Mouse (Mus musculus): ENCODE results near the gene Pawr.

The Pawr gene

DNA sequence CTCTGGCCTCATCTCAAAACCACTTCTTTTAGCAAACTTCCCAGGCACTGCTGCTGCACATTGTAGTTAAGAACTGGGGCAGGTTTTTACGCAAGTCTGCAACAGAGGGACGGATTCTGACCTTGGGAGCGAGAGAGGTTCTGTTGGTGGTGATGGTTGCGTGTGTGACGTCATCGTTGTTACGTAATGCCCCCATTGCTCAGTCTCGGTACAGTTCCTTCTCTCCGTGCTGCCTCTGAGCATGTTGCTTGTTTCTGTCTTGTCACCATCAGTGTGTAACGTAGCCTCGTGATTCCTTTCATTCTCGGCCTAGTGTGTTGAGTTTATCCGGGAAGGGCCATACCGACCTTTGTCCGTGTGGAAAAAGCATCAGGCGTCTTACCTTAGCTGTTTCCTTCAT is 28.1 kb downstream of the Pawr start:
- DNase-seq = no peak

DNA sequence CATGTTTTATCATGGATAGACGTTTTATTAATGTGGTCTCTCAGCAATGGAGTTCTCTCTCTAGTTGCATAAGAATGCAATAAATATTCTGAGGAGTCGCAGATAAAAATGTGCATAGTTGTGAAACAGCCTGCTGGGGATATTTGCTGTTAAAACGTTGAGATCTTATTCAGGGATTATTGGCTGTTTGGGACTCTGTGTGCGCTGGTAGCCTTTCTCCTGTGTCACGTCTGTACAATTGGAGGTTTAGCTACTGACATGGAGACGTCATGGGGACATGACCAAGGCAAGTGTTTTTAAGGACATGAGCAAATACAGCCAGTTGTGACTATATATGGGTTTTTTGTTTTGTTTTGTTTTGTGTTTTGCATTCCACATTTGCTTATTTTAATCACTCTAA is 28.9 kb downstream of the Pawr start:
- no peak for DNase-seq

DNA sequence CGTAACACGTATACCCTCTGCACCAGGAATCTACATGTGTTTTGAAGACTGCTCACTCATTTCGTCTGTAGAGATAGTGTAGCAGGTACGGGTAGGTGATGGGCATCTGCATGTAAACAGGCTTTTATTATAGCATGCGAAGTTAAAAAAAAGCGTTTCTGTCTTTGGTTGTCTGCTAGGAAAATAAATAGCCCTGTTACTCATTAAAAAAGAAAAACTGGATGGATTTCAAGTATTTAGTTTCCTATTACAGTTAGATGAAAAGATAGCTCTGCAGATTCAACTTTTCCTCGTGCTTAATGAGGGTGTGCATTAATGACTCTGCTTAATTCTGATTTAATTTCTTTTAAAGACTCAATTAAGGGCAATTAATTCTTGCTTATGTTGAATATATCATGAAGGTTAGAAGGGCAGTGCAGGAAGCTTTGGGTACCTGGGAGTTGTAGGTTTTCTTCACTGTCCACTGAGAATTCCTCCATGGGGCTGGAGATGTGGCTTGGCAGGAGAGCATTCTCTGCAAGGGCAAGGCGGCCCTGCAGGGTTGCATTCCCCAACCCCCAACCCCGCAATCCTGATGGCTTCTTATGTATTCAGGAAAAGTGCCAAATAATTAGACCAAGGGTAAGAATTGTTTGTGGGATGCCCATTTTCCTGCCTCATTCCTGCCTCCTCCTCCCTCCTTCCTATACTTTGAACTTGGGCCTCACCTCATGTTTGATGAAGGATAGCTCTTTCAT is 29.7 kb downstream of the Pawr start:
- no peak for DNase-seq

DNA sequence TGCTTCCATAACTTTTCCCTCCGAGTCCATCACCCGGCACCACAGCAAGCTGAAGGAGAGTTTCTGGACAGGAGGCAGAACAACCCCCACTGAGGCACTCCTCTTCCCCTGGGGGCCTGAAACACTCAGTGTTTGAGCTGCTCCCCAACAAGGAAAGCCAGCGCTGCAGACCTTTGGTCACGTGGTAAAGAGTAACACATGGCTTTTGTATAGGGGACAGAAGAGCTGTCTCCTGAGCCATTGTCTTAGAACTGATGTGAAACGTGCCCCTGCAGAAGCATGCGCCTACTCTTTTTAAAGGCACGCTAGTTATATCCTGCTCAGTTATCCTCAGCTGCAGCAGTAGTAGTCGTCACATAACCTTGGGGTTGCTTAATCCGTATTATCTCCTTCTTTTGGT is 32.0 kb downstream of the Pawr start:
- no peak for DNase-seq

DNA sequence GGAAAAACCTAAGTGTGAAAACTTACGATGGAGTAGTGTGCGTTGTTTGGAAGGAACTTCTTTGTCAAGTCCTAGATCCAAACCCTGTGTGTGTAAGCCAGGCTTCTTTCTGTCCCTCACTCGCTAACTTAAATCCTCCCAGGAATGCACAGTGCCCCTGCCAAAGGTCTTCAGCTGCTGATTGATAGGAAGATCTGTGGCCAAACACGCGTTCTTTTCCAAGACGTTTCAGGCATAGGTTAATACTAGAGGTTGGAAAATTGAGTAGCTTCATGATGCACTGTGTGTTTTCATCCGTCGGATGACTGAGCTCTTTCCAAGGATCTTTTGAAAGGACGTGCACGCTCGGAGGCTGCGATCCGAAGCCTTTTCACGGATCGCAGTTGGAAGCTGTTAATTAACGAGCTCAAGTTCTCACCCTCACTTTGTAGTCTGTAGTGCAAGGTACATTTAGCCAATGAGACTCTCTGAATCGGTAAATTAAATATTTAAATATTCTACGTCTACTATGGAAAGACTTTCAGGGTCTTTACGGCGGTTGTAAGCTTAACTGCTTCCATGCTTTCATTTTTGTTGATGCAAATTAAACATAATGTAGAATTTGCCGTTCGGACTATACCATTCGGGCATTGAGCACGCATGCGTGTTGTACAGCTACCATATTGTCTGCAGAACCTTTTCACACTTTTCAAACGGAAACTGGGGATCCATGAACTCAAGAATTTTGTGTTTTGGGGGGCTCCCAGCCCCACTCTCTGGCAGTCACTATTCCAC is 33.2 kb downstream of the Pawr start:
- DNase-seq = no peak

DNA sequence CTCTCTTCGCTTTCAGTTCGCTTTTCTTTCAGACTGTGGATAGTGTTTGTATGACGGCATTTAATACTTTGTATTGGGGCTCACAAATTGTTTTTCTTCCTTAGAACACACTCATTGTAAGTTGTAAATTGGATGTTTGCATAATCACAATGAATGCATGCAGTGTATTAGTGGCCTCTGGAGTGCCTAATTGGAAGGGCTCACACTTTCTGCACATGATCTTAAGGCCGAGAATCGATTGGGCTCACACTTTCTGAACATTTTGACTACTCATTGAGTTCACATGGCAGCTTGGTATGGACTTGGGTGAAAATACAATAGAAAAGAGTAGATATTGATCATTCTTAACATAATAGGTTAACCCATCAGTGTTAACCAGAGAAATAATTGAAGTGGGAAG is 34.3 kb downstream of the Pawr start:
- no peak for DNase-seq

DNA sequence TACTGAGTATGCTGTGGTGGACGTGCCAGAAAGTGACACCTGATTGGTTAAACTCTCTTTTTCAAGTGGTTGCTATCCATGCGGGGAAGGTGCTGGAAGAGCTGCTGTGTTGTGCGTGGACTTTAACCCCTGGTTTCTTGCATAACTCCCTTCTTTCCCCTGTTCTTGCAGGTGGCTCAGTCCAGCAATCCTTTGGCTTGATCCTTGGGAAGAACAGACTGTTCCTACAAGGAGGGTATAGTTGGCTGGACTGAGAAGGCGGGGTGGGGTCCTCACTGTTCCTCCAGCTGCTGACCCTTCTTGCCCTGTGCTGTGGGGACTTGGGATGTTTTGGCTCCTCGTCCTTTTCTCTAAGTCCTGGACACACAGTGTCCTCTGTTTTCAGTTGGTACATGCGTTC is 36.4 kb downstream of the Pawr start:
- DNase-seq = no peak

DNA sequence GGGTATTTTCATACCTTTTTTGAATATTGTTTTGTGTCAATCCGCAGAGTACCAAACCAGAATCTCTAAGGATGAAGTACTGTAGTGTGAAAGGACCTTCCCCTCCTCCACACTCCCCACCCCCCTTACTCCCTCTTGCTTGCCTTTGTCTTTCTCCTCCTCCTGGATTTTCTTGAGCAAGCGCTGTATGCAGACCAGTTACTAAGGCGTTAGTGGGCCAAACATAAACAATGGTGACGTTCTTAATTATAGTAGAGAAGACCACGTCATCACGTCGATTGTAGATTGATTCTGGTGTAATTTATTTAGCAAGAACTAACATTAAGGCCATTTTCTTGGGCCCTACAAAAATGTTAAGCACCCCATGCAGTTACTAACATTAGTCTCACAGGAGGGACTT is 40.3 kb downstream of the Pawr start:
- DNase-seq = no peak

DNA sequence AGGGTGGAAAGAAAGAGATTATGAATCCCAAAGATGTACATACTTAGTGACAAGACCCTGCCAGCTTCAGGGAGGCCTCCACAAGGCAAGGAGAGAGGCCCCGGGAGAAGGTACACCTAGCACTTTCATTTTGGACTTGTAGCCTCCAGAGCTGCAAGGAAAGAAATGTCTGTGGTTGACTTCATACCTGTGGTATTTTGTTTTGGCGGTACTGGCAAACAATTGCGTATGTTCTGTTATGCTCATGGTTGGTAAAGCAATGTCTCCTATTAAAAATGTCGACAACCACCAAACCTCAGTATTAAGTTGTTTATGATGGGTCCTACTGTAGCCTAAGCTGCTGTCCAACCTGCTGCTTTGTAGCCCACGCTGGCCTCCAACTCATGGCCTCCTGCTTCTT is 40.9 kb downstream of the Pawr start:
- DNase-seq = no peak

DNA sequence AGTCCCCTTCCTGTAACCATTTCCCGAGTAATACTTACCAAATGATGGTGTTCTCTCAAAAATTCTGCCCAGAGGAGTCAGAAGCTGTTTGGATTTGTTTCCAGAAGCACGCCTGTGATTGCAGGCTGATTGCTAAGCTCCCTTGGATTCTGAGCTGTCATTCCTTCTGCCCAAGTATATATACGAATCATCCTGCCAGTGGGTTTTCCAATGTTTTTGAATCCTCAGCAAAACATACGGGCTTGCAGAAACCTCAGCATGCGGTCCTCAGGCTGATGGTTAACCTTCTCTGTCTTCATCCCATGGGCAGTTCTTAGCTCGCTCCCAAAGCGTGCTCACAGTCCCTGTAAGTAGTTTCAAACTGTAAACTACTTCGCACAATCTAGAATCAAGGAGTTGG is 43.9 kb downstream of the Pawr start:
- no peak for DNase-seq

DNA sequence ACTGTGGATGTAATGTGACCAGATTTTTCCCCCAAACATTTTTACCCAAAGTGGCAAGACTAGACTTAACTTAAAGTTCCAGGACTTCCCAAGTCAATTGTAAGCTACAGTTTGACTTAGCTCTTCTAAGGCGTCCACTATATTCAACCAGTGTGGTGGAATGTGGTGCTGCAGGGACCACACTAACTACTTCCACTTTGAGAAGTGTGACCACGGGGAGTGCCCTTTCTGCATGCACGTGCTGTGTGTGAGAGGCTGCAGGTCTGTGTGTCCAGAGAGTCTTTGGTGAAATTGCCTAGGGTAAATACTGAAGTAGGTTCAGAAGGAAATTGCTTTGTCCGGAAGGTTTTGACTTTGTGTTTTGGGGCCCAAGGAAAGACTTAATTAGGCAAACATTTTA is 44.4 kb downstream of the Pawr start:
- no peak for DNase-seq

DNA sequence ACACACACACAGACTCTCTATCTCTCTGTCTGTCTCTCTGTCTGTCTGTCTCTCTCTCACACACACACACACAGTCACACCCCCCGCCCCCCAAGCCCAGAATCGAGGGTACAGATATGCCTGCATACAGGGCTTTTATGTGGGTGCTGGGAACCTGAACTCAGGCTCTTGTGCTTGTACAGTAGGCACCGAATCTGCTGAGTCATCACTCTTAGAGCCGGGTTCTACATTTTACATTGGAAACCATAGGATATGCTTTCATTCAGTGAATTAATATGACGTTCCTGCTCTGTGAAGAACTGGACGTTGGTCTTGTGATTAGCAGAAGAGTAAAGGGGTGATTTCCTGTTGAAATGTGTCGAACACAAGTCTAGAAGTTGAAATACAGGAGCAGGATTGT is 45.4 kb downstream of the Pawr start:
- DNase-seq = no peak

DNA sequence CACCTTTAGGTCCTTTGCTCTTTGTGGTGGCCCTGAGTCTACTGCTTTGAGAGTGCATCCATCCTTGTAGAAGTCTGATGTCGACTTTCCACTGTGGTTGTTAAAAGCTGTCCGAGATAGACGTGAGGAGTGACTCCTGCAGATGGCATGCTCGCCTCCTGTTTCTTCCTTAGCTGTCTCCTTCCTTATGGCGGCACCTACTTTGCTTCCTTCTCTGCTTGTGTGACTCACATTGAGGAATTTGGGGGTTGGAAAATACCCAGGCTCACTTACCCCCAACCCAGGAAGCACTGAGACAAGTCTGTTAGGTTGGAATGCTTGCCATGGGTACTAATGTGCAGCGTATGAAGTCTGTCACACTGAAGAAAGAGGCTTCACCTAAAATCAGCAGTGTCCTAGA is 46.1 kb downstream of the Pawr start:
- no peak for DNase-seq

DNA sequence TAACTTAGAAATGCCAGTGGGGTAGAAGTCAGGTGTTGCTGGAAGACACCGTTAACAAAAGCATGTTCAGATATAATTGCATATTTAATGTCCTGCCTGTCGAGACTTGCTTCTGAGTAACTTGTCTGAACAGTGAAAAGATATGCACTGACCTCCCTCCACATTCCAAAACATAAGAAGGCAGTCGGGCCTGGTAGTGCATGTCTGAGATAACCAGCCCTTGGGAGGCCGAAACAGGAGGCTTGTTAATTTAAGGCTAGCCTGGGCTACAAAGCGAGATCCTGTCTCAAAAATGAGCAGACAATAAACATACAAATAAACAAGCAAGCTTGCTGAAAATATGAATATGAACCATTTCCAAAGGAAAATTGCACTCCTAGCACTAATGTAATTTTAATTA is 46.6 kb downstream of the Pawr start:
- DNase-seq = no peak

DNA sequence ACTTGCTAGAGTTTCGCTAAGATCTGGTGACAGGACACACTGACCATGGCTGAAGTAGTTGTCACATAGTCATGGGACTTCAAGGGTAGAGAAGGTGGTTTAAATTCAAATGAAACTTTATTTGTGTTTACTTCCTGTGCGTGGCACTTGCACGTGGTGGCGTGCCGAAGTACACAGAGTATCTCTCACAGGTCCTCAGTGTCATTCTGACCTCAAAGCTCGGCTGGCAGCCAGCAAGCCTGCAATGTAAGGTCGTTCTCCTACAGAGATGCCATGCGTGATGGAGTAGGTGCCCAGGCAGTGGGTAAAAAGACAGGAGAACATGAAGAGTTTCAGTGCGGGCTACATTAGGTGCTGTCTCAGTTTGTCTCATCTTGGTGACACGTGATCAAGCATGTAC is 48.8 kb downstream of the Pawr start:
- no peak for DNase-seq

DNA sequence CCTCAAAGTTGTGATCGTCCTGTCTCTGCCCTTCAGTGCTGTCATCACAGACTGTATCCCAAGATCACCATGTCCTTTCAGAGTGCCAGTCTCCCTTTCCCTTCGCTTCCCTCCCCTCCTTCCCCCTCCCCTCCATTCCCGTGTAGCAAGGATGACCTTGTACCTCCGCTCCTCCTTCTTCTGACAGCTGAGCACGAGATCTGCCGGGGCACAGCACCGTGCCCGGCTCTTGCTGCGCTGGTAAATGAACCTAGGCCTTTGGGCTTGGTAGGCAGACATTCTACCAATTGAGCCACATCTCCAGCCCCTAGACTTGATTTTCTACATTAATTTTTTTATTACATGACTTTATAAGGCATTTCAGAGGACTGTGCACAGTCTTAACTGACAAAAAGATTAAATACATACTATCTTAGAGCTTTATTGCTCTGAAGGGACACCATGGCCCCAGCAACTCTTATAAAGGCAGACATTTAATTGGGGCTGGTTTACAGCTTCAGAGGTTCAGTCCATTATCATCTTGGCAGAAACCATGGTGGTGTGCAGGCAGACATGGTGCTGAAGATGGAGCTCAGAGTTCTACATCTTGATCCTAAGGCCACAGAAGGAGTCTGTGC is 52.3 kb downstream of the Pawr start:
- DNase-seq = no peak

DNA sequence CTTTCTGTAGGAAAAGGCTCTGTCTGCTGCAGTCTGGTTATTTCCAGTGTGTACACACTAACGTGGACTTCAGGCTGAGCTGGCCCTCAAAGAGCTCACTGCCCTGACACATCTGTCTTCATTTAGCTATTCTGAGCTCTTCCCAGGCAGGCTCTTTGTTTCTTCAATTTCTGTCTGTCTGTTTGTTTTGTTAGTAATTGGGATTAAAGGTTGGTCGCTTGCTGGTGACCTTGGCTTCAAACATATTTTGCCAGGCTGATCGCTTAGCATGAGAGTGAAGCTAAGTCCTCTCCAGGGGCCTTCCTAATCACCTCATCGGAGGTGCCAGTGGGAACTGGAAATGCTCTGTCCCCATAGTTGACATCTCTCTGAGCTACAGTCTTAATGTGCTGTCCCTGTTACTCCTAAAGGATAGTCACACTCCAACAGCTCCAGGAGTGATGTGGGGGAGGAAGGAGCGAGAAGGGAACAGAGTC is 53.6 kb downstream of the Pawr start:
- DNase-seq = no peak

DNA sequence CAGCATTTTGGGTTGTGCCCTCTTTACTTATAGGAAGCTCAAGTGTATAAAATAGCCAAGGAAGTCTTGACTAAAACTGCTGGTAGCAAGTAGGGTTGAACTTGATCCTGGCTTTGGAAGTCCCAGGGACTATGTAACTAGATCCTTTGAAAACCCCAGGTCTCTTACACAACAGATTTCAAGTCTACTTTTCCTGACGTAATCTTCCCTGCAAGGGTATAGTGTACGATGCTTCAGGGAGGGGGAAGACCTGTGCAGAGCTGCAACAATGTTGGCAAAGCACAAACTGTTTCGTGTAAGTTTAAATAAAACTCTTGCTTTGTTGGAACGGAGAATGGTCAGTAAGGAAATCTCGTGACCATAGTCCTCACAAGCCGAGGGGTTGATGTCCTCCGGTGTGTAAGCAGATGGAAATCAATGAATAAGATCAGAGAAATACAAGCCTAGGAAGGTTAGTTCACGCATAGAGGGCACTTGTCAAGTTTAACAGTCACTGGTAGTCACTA is 56.5 kb downstream of the Pawr start:
- DNase-seq = no peak

DNA sequence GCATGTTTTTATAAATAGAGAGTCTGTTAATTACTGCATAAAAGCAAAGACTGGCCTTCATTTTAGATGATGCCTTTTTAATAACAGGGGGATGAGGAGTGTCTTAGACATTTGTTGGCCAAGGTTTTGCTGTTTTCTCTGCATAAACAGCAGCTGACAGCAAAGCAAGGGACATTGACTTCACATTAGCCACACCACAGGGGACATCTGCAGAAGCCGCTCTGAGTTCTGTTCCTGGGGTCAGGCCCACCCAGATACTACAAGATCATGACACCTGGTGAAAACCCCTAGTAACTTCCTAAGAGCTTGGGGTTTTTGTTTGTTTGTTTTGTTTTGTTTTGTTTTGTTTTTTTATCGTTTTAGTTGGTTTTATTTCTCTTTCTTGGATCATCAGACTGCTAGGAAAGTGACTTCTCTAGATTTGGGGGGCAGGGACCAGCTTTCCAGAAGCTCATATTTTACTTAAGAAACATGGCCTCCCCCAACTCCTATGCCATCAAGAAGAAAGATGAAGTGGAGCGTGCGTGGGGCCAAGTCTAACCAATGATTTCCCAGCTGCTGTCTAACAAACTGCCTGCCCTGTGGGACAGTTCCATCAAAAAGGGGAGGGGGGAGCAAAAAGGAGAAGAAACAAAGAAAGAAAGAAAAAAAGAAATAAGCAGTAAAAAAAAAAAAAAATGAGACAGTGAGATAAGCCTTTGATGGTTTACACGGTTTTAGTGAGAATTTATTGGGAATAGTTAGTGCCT is 57.4 kb downstream of the Pawr start:
- DNase-seq = no peak

DNA sequence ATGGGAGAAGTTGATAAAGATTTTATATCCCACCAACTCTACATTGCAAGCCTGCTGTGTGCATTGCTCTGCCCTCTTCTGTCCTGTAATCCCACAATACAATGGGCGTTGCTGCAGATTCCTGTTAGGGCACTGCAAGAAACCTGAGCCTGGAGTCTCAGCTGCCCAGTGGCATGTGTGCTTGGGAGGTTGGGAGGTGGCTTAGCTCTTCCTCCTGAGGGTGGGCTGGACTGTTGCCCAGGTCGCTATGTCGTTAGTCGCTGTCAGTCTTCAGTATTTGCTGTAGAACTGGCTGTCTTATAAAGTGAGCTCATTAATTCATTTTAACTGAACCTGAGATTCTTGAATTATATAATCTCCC is 58.0 kb downstream of the Pawr start:
- peak; percentile 11 to 15 for DNase-seq

DNA sequence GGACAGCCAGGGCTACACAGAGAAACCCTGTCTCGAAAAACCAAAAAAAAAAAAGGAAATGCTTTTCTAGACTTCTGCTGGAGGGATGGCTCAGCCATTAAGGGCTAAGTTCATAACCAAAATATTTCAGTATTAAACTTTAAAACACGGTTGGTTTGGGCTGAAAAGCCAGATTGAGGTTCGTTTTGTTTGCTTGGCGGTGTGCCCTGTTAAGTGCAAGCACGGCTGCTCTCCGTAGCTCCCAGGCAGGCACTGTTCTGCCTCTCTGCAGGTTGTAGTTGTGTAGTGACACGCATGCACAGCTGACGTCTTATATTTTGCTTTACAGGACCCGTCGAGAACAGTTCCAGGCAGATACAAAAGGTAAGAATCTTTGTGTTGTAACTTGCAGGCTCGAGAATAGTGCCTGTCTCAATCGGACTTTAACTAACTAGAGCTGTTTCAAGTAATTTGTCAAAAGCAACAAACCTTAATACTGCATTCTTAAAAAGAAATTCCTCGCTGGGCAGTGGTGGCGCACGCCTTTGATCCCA is 59.5 kb downstream of the Pawr start:
- no peak for DNase-seq

DNA sequence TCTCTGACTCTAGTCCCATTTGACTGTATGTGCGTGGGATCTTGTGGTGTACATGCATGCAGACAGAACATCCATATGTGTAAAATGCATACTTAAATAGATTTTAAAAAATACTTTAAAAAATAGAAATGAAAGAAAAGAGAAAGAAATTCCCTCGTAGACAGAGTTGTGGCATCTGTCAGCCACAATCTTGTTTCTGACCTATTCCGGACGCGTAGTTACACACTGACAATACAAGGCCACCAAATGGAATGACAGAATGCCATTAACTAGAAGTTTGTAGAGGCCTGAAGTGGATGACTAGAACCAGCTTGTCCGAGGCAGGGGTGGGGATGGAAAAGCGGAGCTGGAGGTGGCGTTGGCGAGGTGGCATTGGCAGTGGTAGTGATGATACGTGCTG is 60.2 kb downstream of the Pawr start:
- DNase-seq = no peak

DNA sequence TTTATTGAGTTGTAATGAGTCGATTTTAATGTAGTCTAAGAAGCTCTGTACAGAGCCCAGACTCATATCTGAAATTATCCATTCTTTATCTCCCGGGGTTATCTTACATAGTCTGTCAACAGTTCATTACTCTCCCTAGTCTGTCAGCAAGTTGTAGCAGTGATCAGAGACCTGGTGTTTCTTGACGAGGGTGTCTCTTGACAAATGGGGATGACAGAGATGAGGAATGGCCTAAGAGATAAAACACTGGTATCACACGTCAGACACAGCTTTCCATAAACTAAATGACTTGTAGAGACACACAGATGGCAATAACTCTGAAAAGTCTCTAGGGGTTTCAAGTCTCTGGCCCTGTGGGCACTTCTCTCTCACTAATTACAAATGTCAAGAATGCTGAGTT is 62.4 kb downstream of the Pawr start:
- no peak for DNase-seq
